Mouse (Mus musculus): ENCODE results near the gene Dab2ip.

Gene Dab2ip

DNA sequence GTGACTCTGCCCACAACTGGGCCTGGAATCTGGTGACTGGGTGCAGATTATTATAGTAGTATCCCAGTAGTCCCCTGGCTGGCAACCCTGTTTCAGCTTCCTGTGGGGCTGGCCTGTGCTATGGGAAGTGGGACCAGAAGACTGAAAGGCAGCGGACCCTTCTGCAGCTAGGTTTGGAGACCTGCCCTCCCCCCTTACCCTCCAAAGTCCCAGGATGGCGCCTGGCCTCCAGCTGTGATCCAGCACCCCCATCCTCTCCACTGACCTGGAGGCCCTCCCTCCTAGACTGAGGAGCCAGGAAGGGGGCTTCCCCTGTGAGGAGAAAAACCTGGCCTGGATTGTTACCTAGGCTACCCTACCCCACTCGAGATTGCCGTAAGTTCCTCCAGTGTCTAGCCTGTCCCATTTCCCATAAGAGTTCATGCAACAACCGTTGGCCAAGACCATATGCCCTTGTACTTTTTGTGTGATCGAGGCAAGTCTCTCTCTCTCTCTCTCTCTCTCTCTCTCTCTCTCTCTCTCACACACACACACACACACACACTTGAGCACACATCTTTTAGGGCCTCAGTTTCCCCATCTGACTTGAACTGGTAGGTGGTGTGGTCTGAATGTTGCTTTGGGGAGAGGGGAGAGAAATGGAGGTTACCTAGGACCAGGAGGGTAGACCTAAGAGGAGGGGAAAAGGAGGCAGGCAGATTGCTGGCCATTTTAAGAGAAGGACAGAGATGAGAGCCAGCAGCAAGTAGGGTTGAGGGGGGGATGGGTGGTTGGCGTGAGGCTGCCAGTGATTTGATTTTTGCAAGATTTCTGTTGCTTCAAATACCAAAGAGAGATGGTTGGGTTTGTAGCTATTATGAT is 62.5 kb downstream of the Dab2ip start:
- in situ Hi-C loops (cut with MseI, MboI) = loop anchor here in 1 of 2 experiments (10.0 kb wide), 1 partner anchor 76 kb away; no protein-coding TSS in a partner anchor

DNA sequence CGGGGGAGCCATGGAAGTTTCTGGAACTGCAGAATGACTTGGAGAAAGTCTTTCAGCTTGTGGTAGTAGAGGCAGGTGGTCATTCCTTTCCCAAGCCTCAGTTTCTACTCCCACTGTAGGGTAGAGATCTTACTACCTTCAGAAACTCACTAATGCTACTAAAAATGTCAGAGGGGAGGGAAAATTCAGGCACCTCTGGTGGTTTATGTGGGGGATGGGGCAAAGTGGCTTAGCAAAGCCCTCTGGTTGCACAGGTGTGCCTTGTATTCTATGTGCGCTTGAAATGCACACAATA is 63.1 kb downstream of the Dab2ip start:
- in situ Hi-C loops (cut with MseI, MboI) = loop anchor here in 1 of 2 experiments (10.0 kb wide), 1 partner anchor 76 kb away; no protein-coding TSS in a partner anchor

DNA sequence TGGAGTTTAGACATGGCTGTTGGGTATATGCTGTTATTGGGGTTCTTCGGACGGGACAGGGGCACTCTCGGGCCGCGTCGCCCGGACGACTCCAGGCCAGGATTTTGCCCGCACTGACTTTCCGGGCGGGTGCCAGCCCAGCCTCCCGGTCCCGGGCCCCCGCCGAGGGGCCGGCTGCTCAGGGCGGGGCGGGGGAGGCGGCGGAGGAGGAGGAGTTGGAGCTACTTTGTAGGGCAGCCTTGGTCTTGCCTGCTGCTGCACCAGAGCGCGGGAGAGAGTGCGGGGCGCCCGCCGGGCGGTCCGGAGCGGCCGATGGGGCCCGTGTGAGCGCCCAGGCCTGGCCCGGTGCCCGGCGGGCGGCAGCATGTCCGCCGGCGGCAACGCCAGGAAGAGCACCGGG is 63.7 kb downstream of the Dab2ip start:
- in situ Hi-C loops (cut with MseI, MboI) = loop anchor here in 1 of 2 experiments (10.0 kb wide), 1 partner anchor 77 kb away; no protein-coding TSS in a partner anchor

DNA sequence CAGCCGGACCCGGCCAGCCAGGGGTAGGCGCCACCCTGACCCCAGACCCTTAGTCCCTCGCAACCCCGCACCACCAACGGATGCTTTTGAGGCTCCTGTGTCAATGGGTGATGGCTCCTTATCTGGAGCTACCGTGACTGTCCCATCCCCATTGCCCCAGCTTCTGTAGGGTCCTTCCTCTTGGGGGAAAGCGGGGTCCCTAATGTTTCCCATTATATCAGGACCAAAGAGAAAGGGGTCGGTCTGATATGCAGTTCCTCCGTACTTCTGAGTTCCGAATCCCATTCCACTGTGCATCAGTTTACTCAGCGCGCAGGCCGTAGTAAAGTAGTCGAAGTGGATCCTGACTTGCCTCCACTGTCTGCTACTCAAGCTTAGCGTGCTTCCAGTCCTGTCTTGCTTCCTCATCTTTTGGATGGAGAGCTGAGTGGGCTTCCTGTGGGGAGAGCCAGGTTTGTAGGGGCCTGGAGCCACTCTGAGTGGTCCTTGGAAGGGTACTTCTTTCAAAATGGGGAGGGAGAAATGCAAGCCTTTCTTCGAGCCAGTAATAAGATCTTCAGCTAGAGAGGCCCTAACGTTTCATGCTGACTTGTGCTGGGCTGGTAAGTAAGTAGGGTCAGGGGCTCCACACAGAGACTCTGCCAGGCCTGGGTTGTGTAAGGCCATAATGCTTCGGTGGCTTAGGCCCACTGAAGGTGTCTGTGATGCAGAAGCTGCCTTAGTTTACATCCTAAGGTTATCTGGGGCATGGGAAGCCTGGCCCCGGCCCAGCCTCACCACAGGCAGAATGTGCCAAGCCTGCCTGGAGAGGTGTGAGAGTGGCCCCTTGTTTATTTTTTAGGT is 64.4 kb downstream of the Dab2ip start:
- in situ Hi-C loops (cut with MseI, MboI) = loop anchor here in 1 of 2 experiments (10.0 kb wide), 1 partner anchor 78 kb away; no protein-coding TSS in a partner anchor

GRCm38 (mm10) chr2:35623104-35623377 is 65.0 kb downstream of the Dab2ip start:
- in situ Hi-C loops (cut with MseI, MboI) = loop anchor here in 1 of 2 experiments (10.0 kb wide), 1 partner anchor 78 kb away; no protein-coding TSS in a partner anchor

DNA sequence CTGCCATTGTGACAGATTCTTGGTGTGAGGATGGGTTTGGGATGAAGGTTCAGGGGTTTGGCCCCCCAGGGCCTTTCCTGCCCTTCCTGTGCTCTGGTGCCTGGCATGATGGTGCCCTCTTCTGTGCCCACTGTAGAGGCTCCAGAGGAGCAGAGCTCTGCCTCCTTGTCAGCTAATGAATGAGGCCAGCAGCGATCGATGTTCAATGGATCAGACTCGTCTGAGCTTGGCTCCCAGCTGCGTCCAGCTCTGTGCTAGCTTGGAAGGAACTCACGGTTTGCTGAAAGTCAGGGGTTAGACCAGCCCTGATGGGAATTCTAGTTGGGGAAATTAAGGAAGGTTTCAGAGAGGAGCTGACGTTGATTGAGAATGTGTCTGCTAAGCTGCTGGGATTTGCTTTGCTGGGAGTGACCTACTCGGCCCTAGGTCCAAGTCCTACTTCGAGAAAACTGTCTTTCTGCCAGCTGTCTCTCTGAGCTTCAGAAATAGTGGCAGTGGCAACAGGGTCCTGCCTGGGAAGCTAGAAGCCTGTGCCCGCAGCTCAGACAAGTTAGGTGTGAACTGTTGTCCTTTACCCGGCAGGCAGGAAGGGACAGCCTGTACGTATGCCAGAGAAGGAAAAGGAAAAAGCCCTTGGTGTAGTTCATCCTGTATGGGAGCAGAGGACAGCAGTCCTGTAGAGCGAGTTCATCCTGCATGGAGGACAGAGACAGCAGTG is 65.5 kb downstream of the Dab2ip start:
- in situ Hi-C loops (cut with MseI, MboI) = loop anchor here in 1 of 2 experiments (10.0 kb wide), 1 partner anchor 79 kb away; no protein-coding TSS in a partner anchor

DNA sequence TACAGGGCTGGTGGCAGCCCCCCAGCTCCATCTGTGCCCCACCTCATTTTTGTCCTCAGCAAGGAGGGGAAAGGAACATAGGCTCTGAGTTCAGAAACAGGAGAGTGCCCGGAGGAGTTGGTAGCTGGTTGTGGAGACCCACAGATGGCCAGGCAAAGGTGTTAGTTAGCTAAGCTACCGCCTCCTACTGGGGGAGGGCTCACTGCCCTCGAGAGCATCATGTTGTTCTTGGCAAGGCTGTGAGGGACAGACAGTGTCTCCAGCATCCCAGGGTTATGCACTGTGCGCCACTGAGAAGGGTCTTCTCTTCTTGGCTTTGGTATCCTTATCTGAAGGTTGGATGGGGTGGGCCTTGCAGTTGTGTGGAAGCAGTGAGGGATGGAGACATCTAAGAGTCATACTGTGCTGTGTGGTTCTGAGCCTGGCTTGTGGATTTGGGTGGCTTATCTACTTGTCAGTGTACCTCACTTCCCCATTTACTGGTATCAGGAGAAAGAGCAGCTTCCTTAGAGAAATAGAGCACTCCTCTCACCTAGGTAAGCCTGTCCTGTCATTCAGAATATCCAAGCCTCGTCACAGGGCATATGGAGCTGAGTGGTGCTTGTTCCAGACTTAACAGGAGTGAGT is 66.4 kb downstream of the Dab2ip start:
- in situ Hi-C loops (cut with MseI, MboI) = loop anchor here (5.0 to 10.0 kb wide), 2 partner anchors 77 to 80 kb away; no protein-coding TSS in a partner anchor

DNA sequence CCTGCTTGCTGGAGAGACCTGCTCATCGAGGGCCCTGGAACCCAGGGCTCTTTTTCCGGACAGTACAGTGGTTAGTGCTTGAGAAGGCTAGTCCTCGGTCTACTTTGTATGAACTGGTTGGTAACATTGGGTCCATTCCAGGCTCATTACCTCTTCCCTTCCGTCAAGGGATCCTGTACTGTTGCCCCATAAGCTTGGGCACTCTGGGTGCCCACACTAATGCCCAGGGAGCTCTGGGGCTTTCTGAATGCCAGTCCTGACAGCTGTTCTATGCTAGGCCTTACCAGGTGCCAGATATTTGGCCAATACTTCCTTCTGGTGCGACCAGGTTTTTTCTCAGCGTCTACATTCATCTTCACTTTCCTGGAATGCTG is 66.9 kb downstream of the Dab2ip start:
- in situ Hi-C loops (cut with MseI, MboI) = loop anchor here (5.0 to 10.0 kb wide), 2 partner anchors 78 to 80 kb away; no protein-coding TSS in a partner anchor

- in situ Hi-C loops (cut with MseI, MboI) = loop anchor here (5.0 to 10.0 kb wide), 2 partner anchors 78 to 81 kb away; no protein-coding TSS in a partner anchor
These were observed 67.5 kb downstream of the Dab2ip start for GRCm38 (mm10) chr2:35625526-35625925.

DNA sequence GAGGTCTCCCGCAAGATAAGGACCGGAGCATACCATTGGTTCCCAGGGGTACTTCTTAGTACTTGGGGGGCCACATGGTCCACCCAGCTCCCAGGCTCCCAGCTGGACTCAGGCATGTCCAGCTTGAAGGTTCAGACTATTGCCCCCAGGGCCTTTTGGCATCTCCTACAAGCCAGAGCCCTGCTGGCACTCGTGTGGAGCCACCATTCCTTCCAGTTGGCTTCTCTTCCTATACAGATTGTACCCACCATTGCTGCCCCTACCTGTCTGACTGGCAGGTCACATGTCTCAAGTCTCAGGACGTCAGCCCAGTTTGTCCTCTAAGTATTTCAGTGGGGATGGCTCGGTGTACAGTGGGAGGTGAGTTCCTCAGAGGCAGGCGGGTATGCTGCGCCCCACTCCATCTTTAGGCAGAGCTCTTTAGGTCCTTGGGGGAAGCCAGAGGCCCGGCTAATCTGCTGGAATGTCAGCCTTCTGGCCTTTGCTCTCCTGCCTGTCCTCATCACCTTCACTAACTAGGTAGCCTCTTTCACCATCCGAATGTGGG is 68.2 kb downstream of the Dab2ip start:
- in situ Hi-C loops (cut with MseI, MboI) = loop anchor here (5.0 to 10.0 kb wide), 2 partner anchors 79 to 81 kb away; no protein-coding TSS in a partner anchor

DNA sequence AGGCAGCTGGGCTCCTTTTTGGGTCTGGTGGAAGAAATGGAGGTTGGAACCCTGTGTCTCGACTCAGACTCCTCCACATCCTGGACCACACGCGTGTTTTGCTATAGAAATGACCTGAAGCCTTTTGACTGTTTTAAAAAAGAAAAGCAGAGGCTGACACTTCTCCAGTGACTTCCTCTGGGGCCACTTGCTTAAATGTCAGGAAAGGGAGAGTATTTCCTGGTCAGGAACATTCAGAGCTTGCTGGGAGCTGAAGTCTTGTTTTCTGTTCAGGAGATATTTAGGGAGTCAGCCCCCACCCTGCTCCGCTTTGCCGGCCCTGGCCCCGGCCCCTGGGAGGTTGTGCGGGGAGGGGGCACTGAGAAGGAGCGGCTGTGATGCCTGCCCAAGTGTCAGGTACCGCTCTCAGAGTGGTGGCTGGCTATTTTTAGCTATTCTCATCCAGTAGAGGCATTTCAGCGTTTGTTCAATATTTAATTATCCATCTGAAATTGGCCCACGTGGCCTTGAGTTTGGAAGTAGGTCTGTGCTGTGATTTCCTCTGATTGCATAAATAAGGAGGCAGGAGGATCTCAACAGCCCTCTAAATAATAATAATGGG is 69.3 kb downstream of the Dab2ip start:
- in situ Hi-C loops (cut with MseI, MboI) = loop anchor here (5.0 to 10.0 kb wide), 2 partner anchors 80 to 83 kb away; no protein-coding TSS in a partner anchor

GRCm38 (mm10) chr2:35628052-35628451 is 70.0 kb downstream of the Dab2ip start:
- in situ Hi-C loops (cut with MseI, MboI) = loop anchor here (5.0 to 10.0 kb wide), 2 partner anchors 81 to 83 kb away; no protein-coding TSS in a partner anchor

DNA sequence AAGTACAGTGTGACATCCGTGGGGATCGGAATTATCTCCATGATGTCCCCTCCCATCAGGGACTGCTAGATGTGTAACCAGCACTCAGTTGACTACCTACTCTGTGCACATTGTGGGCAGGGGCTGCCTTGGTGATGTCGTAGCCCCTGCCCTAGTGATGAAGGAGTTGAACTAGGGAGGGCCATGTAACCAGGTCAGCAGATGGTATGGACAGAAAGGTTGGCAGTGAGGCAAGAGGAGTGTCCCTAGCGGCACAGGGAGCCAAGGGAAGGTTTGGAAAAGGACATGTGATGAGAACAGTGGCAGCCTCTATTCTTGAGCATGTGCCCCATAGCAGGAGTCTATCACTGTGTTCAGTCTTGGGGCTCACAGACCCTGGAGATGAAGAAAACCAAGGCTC is 70.6 kb downstream of the Dab2ip start:
- in situ Hi-C loops (cut with MseI, MboI) = loop anchor here (5.0 to 10.0 kb wide), 2 partner anchors 81 to 84 kb away; no protein-coding TSS in a partner anchor

DNA sequence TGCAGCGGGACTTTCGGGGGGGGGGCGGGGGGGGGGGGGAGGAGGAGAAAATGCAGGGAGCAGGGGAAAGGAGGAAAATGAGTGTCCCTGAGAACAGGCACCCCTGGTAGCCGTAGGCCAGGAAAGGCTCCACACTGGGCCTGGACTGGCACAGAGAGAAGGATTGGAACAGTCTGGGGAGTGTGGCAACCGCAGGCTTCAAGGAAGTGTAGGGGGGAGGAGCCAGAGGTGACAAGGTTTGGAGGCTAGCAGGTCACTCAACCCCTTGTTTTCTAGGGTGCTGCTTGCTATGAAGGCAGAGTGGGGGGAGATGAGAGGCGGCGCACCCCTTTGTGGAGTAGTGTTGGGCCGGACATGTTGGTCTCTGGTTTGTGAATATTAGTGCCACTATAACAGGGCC is 71.1 kb downstream of the Dab2ip start:
- in situ Hi-C loops (cut with MseI, MboI) = loop anchor here (5.0 to 10.0 kb wide), 2 partner anchors 82 to 84 kb away; no protein-coding TSS in a partner anchor

GRCm38 (mm10) chr2:35633392-35633791 is 75.3 kb downstream of the Dab2ip start:
- in situ Hi-C loops (cut with MseI, MboI) = no loop called here

DNA sequence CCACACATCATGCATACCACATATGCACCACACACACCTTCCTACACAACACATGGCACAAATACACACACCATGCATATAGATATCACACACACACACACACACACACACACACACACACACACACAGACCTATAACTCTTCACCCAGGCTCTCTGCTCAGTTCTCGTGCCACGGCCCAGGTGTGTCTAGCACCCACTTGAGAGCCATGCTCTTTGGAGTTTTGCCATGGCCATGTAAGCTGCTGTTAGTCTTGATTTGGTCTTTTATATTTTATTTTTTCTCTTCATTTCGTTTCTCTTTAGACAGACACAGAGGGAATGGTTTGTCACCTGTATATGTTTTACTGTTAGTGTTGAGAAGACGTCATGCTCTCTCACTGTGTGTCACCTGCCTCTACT is 76.9 kb downstream of the Dab2ip start:
- in situ Hi-C loops (cut with MseI, MboI) = no loop called here

GRCm38 (mm10) chr2:35635541-35635940 is 77.5 kb downstream of the Dab2ip start:
- in situ Hi-C loops (cut with MseI, MboI) = no loop called here

GRCm38 (mm10) chr2:35637880-35638535 is 79.9 kb downstream of the Dab2ip start:
- in situ Hi-C loops (cut with MseI, MboI) = no loop called here

- in situ Hi-C loops (cut with MseI, MboI) = loop anchor here in 1 of 2 experiments (5.0 kb wide), 1 partner anchor 87 kb away; no protein-coding TSS in a partner anchor
These were observed 81.7 kb downstream of the Dab2ip start for GRCm38 (mm10) chr2:35639799-35640198.
